Mouse (Mus musculus) CH12.LX (cell line): Measurements from ENCODE around the gene Fancc. TPM values are rescaled to one million over a fixed set of nuclear protein-coding genes. Genes with fewer than 3 reads are reported as not detected.

Experiments used
- DNase-seq: peaks from one replicate; pipeline ENCODE4 v3.0.0-alpha.2; 2013; ENCODE audit errors: extremely low read depth
- H3K27ac ChIP-seq: 2 replicates; pipeline ENCODE4 v1.5.1; 2012; ENCODE audit warnings: low read depth, mild to moderate bottlenecking, control low read depth, moderate library complexity; ENCODE audit not compliant: insufficient read depth
- H3K27me3 ChIP-seq: replicated peaks from 2 replicates; pipeline ENCODE3; 2012; ENCODE audit warnings: inconsistent platforms
- H3K36me3 ChIP-seq, 2 experiments: replicated peaks in 1 of 2; 2 replicates each; pipeline versions ENCODE3 to v1.6.1; 2012; ENCODE audit warnings: inconsistent platforms in 1 of 2, low read length in 1 of 2, mild to moderate bottlenecking in 1 of 2, mixed read lengths in 1 of 2, moderate library complexity in 1 of 2; ENCODE audit not compliant: control insufficient read depth in 1 of 2, insufficient read depth in 1 of 2
- H3K4me1 ChIP-seq, 2 experiments: 2 replicates each; pipeline ENCODE4 v1.6.1; 2012; ENCODE audit warnings: inconsistent platforms in 1 of 2, moderate library complexity in 1 of 2; ENCODE audit not compliant: insufficient read depth in 2 of 2, control insufficient read depth in 1 of 2
- H3K4me2 ChIP-seq: 2 replicates; pipeline ENCODE4 v1.6.1; 2012; ENCODE audit warnings: low read depth, mild to moderate bottlenecking, control low read depth; ENCODE audit not compliant: poor library complexity, insufficient read depth, severe bottlenecking
- H3K4me3 ChIP-seq, 3 experiments: fragments of 150-350 bp in 1 of 3; sonication (generic) in 1 of 3; replicated peaks in 1 of 3; 2 replicates each; pipeline versions ENCODE3 to v1.5.1; 2011 to 2012; ENCODE audit warnings: low read depth in 2 of 3, low read length in 2 of 3, mild to moderate bottlenecking in 2 of 3, moderate library complexity in 2 of 3, control low read depth in 1 of 3, improper control_type of control experiment in 1 of 3, inconsistent platforms in 1 of 3, mixed read lengths in 1 of 3; ENCODE audit not compliant: poor library complexity in 1 of 3
- H3K79me2 ChIP-seq: replicated peaks from 2 replicates; pipeline ENCODE4 v1.6.1; 2012; ENCODE audit warnings: mild to moderate bottlenecking, moderate library complexity; ENCODE audit not compliant: control insufficient read depth, poor library complexity, insufficient read depth, severe bottlenecking; ENCODE audit errors: extremely low read depth
- H3K9ac ChIP-seq: 2 replicates; pipeline ENCODE4 v1.6.1; 2012; ENCODE audit warnings: low read depth, mild to moderate bottlenecking, control low read depth, moderate library complexity; ENCODE audit not compliant: insufficient read depth
- H3K9me3 ChIP-seq: replicated peaks from 2 replicates; pipeline ENCODE3; 2012; ENCODE audit warnings: low read length, inconsistent platforms, mixed read lengths
- BHLHE40 ChIP-seq: IDR thresholded peaks from 2 replicates; pipeline ENCODE4 v1.6.1; 2011; ENCODE audit warnings: mild to moderate bottlenecking, low read depth, low read length, improper control_type of control experiment
- CHD2 ChIP-seq: IDR thresholded peaks from 2 replicates; pipeline ENCODE4 v1.6.1; 2011; ENCODE audit warnings: low read length, improper control_type of control experiment
- CTCF ChIP-seq, 2 experiments: IDR thresholded peaks in 1 of 2; conservative IDR thresholded peaks in 1 of 2; 2 replicates each; pipeline ENCODE4 v1.5.1; 2011 to 2012; ENCODE audit warnings: low read depth in 2 of 2, low read length in 2 of 2, improper control_type of control experiment in 1 of 2, inconsistent platforms in 1 of 2, mild to moderate bottlenecking in 1 of 2, moderate library complexity in 1 of 2
- E2F4 ChIP-seq: IDR thresholded peaks from 2 replicates; pipeline ENCODE4 v1.6.1; 2011; ENCODE audit warnings: low read depth, low read length, improper control_type of control experiment; ENCODE audit not compliant: insufficient replicate concordance
- ELF1 ChIP-seq: IDR thresholded peaks from 2 replicates; pipeline ENCODE4 v1.6.1; 2014; ENCODE audit warnings: low read depth, mild to moderate bottlenecking, inconsistent platforms, low read length, improper control_type of control experiment
- ETS1 ChIP-seq: conservative IDR thresholded peaks from 2 replicates; pipeline ENCODE4 v1.6.1; 2012; ENCODE audit warnings: low read depth, mild to moderate bottlenecking, inconsistent platforms, low read length, improper control_type of control experiment, moderate library complexity
- IRF4 ChIP-seq: IDR thresholded peaks from 2 replicates; pipeline ENCODE4 v1.6.1; 2014; ENCODE audit warnings: low read depth, mild to moderate bottlenecking, inconsistent platforms, low read length, improper control_type of control experiment
- JUN ChIP-seq: IDR thresholded peaks from 2 replicates; pipeline ENCODE4 v1.6.1; 2011; ENCODE audit warnings: low read depth, mild to moderate bottlenecking, low read length, improper control_type of control experiment, moderate library complexity; ENCODE audit not compliant: insufficient read depth
- JUND ChIP-seq: conservative IDR thresholded peaks from 2 replicates; pipeline ENCODE4 v1.6.1; 2011; ENCODE audit warnings: low read depth, low read length, improper control_type of control experiment
- MYC ChIP-seq: IDR thresholded peaks from 2 replicates; pipeline ENCODE4 v1.6.1; 2011; ENCODE audit warnings: low read depth, mild to moderate bottlenecking, improper control_type of control experiment, low read length
- POLR2AphosphoS2 ChIP-seq: IDR thresholded peaks from 2 replicates; pipeline ENCODE4 v1.6.1; 2011; ENCODE audit warnings: low read depth, low read length, improper control_type of control experiment
- RCOR1 ChIP-seq: conservative IDR thresholded peaks from 2 replicates; pipeline ENCODE4 v1.6.1; 2012; ENCODE audit warnings: low read depth, mild to moderate bottlenecking, inconsistent platforms, low read length, improper control_type of control experiment
- SIN3A ChIP-seq: IDR thresholded peaks from 2 replicates; pipeline ENCODE4 v1.6.1; 2012; ENCODE audit warnings: low read length, improper control_type of control experiment, inconsistent platforms
- SMC3 ChIP-seq: IDR thresholded peaks from 2 replicates; pipeline ENCODE4 v1.6.1; 2011; ENCODE audit warnings: low read depth, low read length, improper control_type of control experiment
- TBP ChIP-seq: conservative IDR thresholded peaks from 2 replicates; pipeline ENCODE4 v1.6.1; 2011; ENCODE audit warnings: low read depth, low read length, improper control_type of control experiment
- UBTF ChIP-seq: IDR thresholded peaks from 2 replicates; pipeline ENCODE4 v1.6.1; 2012; ENCODE audit warnings: low read depth, mild to moderate bottlenecking, inconsistent platforms, low read length, improper control_type of control experiment, moderate library complexity
- USF1 ChIP-seq: IDR thresholded peaks from 2 replicates; pipeline ENCODE4 v1.6.1; 2014; ENCODE audit warnings: low read depth, mild to moderate bottlenecking, inconsistent platforms, low read length, improper control_type of control experiment
- USF2 ChIP-seq: conservative IDR thresholded peaks from 2 replicates; pipeline ENCODE4 v1.6.1; 2011; ENCODE audit warnings: low read depth, low read length, improper control_type of control experiment
- ZC3H11A ChIP-seq: IDR thresholded peaks from 2 replicates; pipeline ENCODE4 v1.6.1; 2012; ENCODE audit warnings: low read depth, mild to moderate bottlenecking, inconsistent platforms, low read length, improper control_type of control experiment
- ZNF384 ChIP-seq: IDR thresholded peaks from 2 replicates; pipeline ENCODE4 v1.6.1; 2012; ENCODE audit warnings: low read depth, low read length, improper control_type of control experiment, inconsistent platforms
- dilution Hi-C: fragments of 300-500 bp; cut with MboI; formaldehyde crosslinking; loops from 2 replicates; pipeline ENCODE4 v1.14.3; 2020; ENCODE audit warnings: low sequenced_read_pairs; ENCODE audit not compliant: extremely low pct_unique_long_range_greater_than_20kb, extremely low pct_ligation_motif_present
- in situ Hi-C: fragments of 300-500 bp; cut with MboI; formaldehyde crosslinking; loops from 3 replicates; pipeline ENCODE4 v1.14.3; 2019; ENCODE audit warnings: low sequenced_read_pairs, low pct_ligation_motif_present, low pct_unique_long_range_greater_than_20kb, mixed read lengths
- polyA plus RNA-seq: library from polyadenylated mRNA; unstranded; fragments of >175 nt; gene quantifications from 2 replicates; pipeline ENCODE4 v1.2.1, GENCODE M21; 2012; ENCODE audit warnings: low read depth; ENCODE audit not compliant: insufficient read length
- total RNA-seq, 2 experiments: library from RNA; depleted of rRNA; stranded (reverse); fragments of 300-350 nt in 1 of 2; fragments of >200 nt in 1 of 2; gene quantifications; 2 replicates each; pipeline ENCODE4 v1.2.3; 2012 to 2014

Gene Fancc
- total and polyA plus RNA-seq, 3 experiments = 8.2 to 12.4 (median 8.7) TPM

GRCm38 (mm10) chr13:63326015-63326414 lies 171.1 kb downstream of the Fancc start:
- Histone ChIP-seq H3K4me3 (no peak overlapping the region), H3K9ac (no peak overlapping the region), H3K36me3 (peaks cover 0 to 49% of the 10 kb centered on the region in 2 experiments), H3K27me3 (no peaks in the 10 kb centered on the region), H3K79me2 (no peaks in the 10 kb centered on the region), H3K9me3 (no peaks in the 10 kb centered on the region), H3K27ac (no peak overlapping the region), H3K4me2 (no peak overlapping the region), H3K4me1 (peaks cover 0 to 10% of the 10 kb centered on the region in 2 experiments; a peak in 2 of 4 replicates)
- no peak for DNase-seq
- in situ Hi-C loops = loop anchor here (5.0 to 25.0 kb wide), 2 partner anchors 189 to 711 kb away; no protein-coding TSS in a partner anchor
- dilution Hi-C loops = no loop called here
- TF ChIP-seq ETS1 (no peak), IRF4 (no peak), RCOR1 (no peak), USF1 (no peak), USF2 (no peak), E2F4 (no peak), SMC3 (no peak), JUND (no peak), CHD2 (no peak), CTCF (conservative IDR thresholded peaks at IDR 0.05 in 1 of 2, IDR thresholded peaks at IDR 0.05 in 1 of 2; ENCODE audit: low read depth in 2 of 2, low read length in 2 of 2) (no peak), ZNF384 (no peak), JUN (no peak)

DNA sequence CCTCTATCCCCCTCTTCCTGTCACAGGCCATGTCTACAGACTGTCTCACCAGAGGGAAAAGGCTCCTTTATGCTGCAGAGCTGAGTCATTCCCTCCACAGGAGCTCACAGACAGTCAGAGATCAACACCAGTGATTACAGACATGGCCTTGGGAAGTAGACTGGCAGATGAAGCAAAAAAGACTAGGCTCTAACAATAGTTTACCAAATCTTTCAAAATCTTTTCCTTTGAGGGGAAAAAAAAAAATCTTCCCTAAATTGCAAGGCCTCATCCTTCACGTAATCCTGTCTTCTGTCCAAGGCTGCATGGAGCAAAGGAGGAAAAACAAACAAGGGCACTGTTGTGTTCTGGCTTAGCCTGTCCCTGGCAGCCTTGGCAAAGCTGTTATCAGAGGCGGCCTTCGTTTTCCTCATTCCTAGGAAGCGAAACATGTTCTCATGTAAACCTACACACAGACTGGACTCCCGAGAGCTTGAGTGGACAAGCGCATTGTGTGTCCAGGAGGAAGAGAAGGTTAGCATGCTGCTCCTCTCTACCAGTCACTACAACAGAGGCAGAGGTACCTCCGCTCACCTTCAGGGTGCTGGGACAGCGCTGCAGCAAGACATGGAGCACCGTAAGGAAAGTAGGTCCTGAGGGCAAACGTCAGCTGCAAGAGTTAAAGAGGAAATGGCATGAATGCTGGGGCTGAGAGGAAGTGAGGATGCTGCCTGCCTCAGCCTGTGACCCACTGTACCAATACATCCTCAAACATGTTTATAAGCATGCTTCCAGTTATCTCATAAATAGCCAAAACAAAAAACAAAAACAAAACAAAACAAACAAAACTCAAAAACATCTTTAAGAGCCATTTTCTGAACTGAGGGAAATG lies 171.9 kb downstream of the Fancc start:
- no peak overlapping the region for H3K4me3 ChIP-seq
- no peak overlapping the region for H3K27ac ChIP-seq
- peaks cover 0 to 10% of the 10 kb centered on the region in 2 experiments; a peak in 2 of 4 replicates for H3K4me1 ChIP-seq
- dilution Hi-C loops = no loop called here
- H3K4me2 ChIP-seq = no peak overlapping the region
- no peaks in the 10 kb centered on the region for H3K9me3 ChIP-seq
- no peak for TF ChIP-seq POLR2AphosphoS2
- TF ChIP-seq ELF1 = no peak
- no peak for TF ChIP-seq MYC
- TF ChIP-seq SIN3A = no peak
- no peak for TF ChIP-seq BHLHE40
- TF ChIP-seq ZC3H11A = no peak
- no peak for TF ChIP-seq UBTF
- no peak for TF ChIP-seq TBP
- H3K27me3 ChIP-seq = no peaks in the 10 kb centered on the region
- in situ Hi-C loops = loop anchor here (5.0 to 25.0 kb wide), 2 partner anchors 188 to 712 kb away; no protein-coding TSS in a partner anchor
- H3K36me3 ChIP-seq = peaks cover 0 to 47% of the 10 kb centered on the region in 2 experiments
- no peaks in the 10 kb centered on the region for H3K79me2 ChIP-seq
- no peak for DNase-seq
- no peak overlapping the region for H3K9ac ChIP-seq
